Mouse (Mus musculus): ENCODE data around the gene Hipk1.

- TF ChIP-seq CTCF (conservative IDR thresholded peaks at IDR 0.05; ENCODE audit: insufficient read depth, insufficient read length, low read depth, low read length) (no peak), POLR2A (IDR thresholded peaks at IDR 0.05; ENCODE audit: low read depth, low read length) (no peak)
Observed at GRCm38 (mm10) chr3:103801631-103802531, 10.5 kb upstream of the Hipk1 start.
